Mouse (Mus musculus): ENCODE data around the gene Retsat. TPM values are rescaled to one million over a fixed set of nuclear protein-coding genes. Genes with fewer than 3 reads are reported as not detected.
A peak's percentile ranks its signal among the peaks of the same experiment; 100 is the strongest.

The Retsat gene
- polyA plus RNA-seq, 1 experiment: 4.0 TPM

GRCm38 (mm10) chr6:72562486-72562885, 35.8 kb upstream of the Retsat start:
- 82% methylated on average over 6 of the region's 6 CpGs for WGBS
- no peak overlapping the region for H3K27ac ChIP-seq (ENCODE audit: control insufficient read depth, insufficient read depth, low read depth, low read length, poor library complexity)
- H3K4me1 ChIP-seq (ENCODE audit: control insufficient read depth, insufficient read depth, low read length): no peaks in the 10 kb centered on the region
- no peak for TF ChIP-seq POLR2A (IDR thresholded peaks at IDR 0.05; ENCODE audit: borderline replicate concordance, control insufficient read depth, low read depth, low read length)
- no peak for TF ChIP-seq CTCF (IDR thresholded peaks at IDR 0.05; ENCODE audit: control insufficient read depth, insufficient read depth, low read length)
- H3K4me3 ChIP-seq (replicated peaks; ENCODE audit: control insufficient read depth, low read depth, low read length): no peak overlapping the region

GRCm38 (mm10) chr6:72562894-72563293, 35.4 kb upstream of the Retsat start:
- 87% methylated on average over 5 of the region's 5 CpGs for WGBS
- H3K27ac ChIP-seq (ENCODE audit: control insufficient read depth, insufficient read depth, low read depth, low read length, poor library complexity): no peak overlapping the region
- H3K4me1 ChIP-seq (ENCODE audit: control insufficient read depth, insufficient read depth, low read length): no peaks in the 10 kb centered on the region
- TF ChIP-seq POLR2A (IDR thresholded peaks at IDR 0.05; ENCODE audit: borderline replicate concordance, control insufficient read depth, low read depth, low read length) (no peak), CTCF (IDR thresholded peaks at IDR 0.05; ENCODE audit: control insufficient read depth, insufficient read depth, low read length) (no peak)
- no peak overlapping the region for H3K4me3 ChIP-seq (replicated peaks; ENCODE audit: control insufficient read depth, low read depth, low read length)

DNA sequence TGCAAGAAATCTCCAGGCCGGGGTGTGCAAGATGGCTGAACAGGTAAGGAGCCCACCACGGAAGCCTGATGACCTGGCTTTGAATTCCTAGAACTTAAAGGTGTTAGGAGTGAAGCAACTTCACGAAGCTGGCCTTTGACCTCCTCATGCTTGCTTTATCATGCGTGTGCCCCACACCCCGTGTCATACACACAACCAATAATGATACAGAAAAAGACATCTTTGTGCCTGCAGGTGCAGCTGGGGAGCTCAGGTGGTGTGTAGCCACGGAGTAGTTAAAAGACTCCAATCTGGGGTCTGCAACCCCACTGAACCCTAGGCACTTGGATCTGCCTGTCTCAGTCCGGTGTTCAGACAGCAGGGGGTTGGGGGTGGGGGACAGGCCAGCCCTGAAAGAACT, 32.8 kb upstream of the Retsat start:
- TF ChIP-seq POLR2A (IDR thresholded peaks at IDR 0.05; ENCODE audit: borderline replicate concordance, control insufficient read depth, low read depth, low read length) (no peak), CTCF (IDR thresholded peaks at IDR 0.05; ENCODE audit: control insufficient read depth, insufficient read depth, low read length) (no peak)
- WGBS: 80% methylated on average over 7 of the region's 7 CpGs
- no peak overlapping the region for H3K4me3 ChIP-seq (replicated peaks; ENCODE audit: control insufficient read depth, low read depth, low read length)
- H3K4me1 ChIP-seq (ENCODE audit: control insufficient read depth, insufficient read depth, low read length): no peaks in the 10 kb centered on the region
- no peak overlapping the region for H3K27ac ChIP-seq (ENCODE audit: control insufficient read depth, insufficient read depth, low read depth, low read length, poor library complexity)

DNA sequence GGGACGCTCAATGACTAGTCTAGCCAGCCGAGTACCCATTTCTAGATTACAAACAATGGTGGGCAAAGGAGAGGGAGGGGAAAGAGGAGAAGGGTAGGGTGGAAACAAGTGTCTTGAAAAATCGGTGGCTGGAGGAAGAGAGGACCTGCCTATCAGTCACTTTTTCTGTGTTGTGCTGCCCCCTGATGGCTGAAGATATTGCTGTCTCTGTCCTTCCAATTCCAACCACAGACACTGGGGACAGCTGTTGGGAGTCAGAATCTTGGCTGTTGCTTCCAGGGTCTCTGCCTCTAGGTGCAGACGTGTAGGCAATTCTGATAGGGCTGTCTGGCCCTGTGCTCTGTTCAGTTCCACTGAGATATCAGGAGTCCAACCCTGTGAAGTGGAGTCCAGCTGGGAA, 32.2 kb upstream of the Retsat start:
- 8% methylated on average over 4 of the region's 4 CpGs for WGBS
- Histone ChIP-seq H3K4me1 (ENCODE audit: control insufficient read depth, insufficient read depth, low read length) (no peaks in the 10 kb centered on the region), H3K4me3 (replicated peaks; ENCODE audit: control insufficient read depth, low read depth, low read length) (no peak overlapping the region), H3K27ac (ENCODE audit: control insufficient read depth, insufficient read depth, low read depth, low read length, poor library complexity) (no peak overlapping the region)
- TF ChIP-seq POLR2A (IDR thresholded peaks at IDR 0.05; ENCODE audit: borderline replicate concordance, control insufficient read depth, low read depth, low read length) (no peak), CTCF (IDR thresholded peaks at IDR 0.05; ENCODE audit: control insufficient read depth, insufficient read depth, low read length) (peak; percentile 84)

GRCm38 (mm10) chr6:72567508-72567907, 30.8 kb upstream of the Retsat start:
- H3K4me1 ChIP-seq (ENCODE audit: control insufficient read depth, insufficient read depth, low read length): no peaks in the 10 kb centered on the region

GRCm38 (mm10) chr6:72568736-72569135, 29.5 kb upstream of the Retsat start:
- WGBS: 88% methylated on average over 10 of the region's 10 CpGs
- Histone ChIP-seq H3K4me3 (replicated peaks; ENCODE audit: control insufficient read depth, low read depth, low read length) (no peak overlapping the region), H3K4me1 (ENCODE audit: control insufficient read depth, insufficient read depth, low read length) (no peaks in the 10 kb centered on the region), H3K27ac (ENCODE audit: control insufficient read depth, insufficient read depth, low read depth, low read length, poor library complexity) (no peak overlapping the region)
- TF ChIP-seq CTCF (IDR thresholded peaks at IDR 0.05; ENCODE audit: control insufficient read depth, insufficient read depth, low read length): no peak
- no peak for TF ChIP-seq POLR2A (IDR thresholded peaks at IDR 0.05; ENCODE audit: borderline replicate concordance, control insufficient read depth, low read depth, low read length)

More at GRCm38 (mm10) chr6:72567508-72567907, 30.8 kb upstream of the Retsat start:
- Histone ChIP-seq H3K27ac (ENCODE audit: control insufficient read depth, insufficient read depth, low read depth, low read length, poor library complexity) (no peak overlapping the region), H3K4me3 (replicated peaks; ENCODE audit: control insufficient read depth, low read depth, low read length) (no peak overlapping the region)
- no peak for TF ChIP-seq POLR2A (IDR thresholded peaks at IDR 0.05; ENCODE audit: borderline replicate concordance, control insufficient read depth, low read depth, low read length)
- no peak for TF ChIP-seq CTCF (IDR thresholded peaks at IDR 0.05; ENCODE audit: control insufficient read depth, insufficient read depth, low read length)
- 84% methylated on average over 5 of the region's 5 CpGs for WGBS

DNA sequence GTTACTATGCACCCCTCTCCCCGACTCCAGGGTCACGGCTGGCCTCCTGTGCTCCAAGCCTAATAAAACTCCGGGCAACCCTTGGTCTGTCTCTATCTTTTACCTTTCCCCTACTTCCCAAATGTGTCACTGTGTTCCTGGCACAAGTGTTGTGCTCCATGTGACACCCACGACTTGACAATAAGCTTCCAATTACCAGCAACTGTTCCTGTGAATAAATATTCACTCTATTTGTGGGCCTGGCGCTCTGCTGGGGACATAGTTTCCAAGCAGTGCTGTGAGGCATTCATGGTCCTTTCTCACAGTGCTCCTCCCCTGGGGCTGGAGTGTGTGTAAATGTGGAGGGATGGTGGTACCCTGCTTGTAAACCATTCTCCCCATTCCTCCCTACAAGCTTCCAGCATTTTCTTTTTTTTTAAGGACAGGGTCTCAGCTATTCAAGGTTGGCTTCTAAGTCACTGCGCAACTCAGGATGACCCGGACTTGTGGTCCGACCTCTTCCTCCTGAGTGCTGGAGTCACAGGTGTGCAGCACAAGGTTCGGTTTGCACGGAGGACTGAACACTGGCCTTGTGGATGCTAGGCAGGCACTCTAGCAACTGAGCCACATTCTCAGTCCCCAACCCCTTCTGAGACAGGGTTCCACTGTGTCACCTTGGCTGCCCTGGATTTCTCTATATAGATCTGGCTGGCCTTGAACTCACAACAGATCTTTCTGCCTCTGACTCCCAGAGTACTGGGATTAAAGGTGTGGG, 27.5 kb upstream of the Retsat start:
- WGBS: 88% methylated on average over 10 of the region's 10 CpGs
- TF ChIP-seq CTCF (IDR thresholded peaks at IDR 0.05; ENCODE audit: control insufficient read depth, insufficient read depth, low read length) (no peak), POLR2A (IDR thresholded peaks at IDR 0.05; ENCODE audit: borderline replicate concordance, control insufficient read depth, low read depth, low read length) (no peak)
- Histone ChIP-seq H3K4me1 (ENCODE audit: control insufficient read depth, insufficient read depth, low read length) (no peaks in the 10 kb centered on the region), H3K27ac (ENCODE audit: control insufficient read depth, insufficient read depth, low read depth, low read length, poor library complexity) (no peak overlapping the region), H3K4me3 (replicated peaks; ENCODE audit: control insufficient read depth, low read depth, low read length) (no peak overlapping the region)

- no peak overlapping the region for H3K27ac ChIP-seq (ENCODE audit: control insufficient read depth, insufficient read depth, low read depth, low read length, poor library complexity)
- H3K4me1 ChIP-seq (ENCODE audit: control insufficient read depth, insufficient read depth, low read length): no peaks in the 10 kb centered on the region
- WGBS: 85% methylated on average over 3 of the region's 3 CpGs
- TF ChIP-seq CTCF (IDR thresholded peaks at IDR 0.05; ENCODE audit: control insufficient read depth, insufficient read depth, low read length) (no peak), POLR2A (IDR thresholded peaks at IDR 0.05; ENCODE audit: borderline replicate concordance, control insufficient read depth, low read depth, low read length) (no peak)
- H3K4me3 ChIP-seq (replicated peaks; ENCODE audit: control insufficient read depth, low read depth, low read length): no peak overlapping the region
Measured at GRCm38 (mm10) chr6:72571826-72572225, 26.4 kb upstream of the Retsat start.

Data from bone marrow, adult 2 months (tissue).